Mouse (Mus musculus) lung, adult 2 months (tissue): Measurements from ENCODE around the gene Mmp24. TPM values are rescaled to one million over a fixed set of nuclear protein-coding genes. Genes with fewer than 3 reads are reported as not detected.

Source experiments
- DNase-seq: peaks from one replicate; pipeline ENCODE4 v3.0.0; 2022
- H3K4me1 ChIP-seq: fragments of 200-500 bp; 2 replicates; pipeline ENCODE4 v1.6.1; 2011; ENCODE audit warnings: low read length; ENCODE audit not compliant: control insufficient read depth, insufficient read depth
- H3K4me3 ChIP-seq: fragments of 200-500 bp; replicated peaks from 2 replicates; pipeline ENCODE3; 2011; ENCODE audit warnings: low read depth, mild to moderate bottlenecking, control low read depth, low read length; ENCODE audit errors: extremely low read depth
- CTCF ChIP-seq: fragments of 200-500 bp; IDR thresholded peaks from 2 replicates; pipeline ENCODE4 v1.5.1; 2011; ENCODE audit warnings: mild to moderate bottlenecking, low read length, control low read depth; ENCODE audit not compliant: insufficient read depth
- POLR2A ChIP-seq: fragments of 200-500 bp; IDR thresholded peaks from 2 replicates; pipeline ENCODE4 v1.6.1; 2011; ENCODE audit warnings: low read depth, mild to moderate bottlenecking, control low read depth, low read length, borderline replicate concordance; ENCODE audit errors: extremely low read depth
- WGBS: fragments of 180-500 bp; shearing (Covaris S2); methylation state at CpG from one replicate; pipeline ENCODE4 v1.1.7; 2018; 5-methylcytosine and 5-hydroxymethylcytosine counted together
- polyA plus RNA-seq: library from polyadenylated mRNA; depleted of rRNA; stranded (reverse); fragments of >200 nt; gene quantifications from 2 replicates; pipeline ENCODE4 v1.2.3, GENCODE M21; 2012

Mmp24 gene
- polyA plus RNA-seq, 1 experiment = 0.06 TPM

DNA sequence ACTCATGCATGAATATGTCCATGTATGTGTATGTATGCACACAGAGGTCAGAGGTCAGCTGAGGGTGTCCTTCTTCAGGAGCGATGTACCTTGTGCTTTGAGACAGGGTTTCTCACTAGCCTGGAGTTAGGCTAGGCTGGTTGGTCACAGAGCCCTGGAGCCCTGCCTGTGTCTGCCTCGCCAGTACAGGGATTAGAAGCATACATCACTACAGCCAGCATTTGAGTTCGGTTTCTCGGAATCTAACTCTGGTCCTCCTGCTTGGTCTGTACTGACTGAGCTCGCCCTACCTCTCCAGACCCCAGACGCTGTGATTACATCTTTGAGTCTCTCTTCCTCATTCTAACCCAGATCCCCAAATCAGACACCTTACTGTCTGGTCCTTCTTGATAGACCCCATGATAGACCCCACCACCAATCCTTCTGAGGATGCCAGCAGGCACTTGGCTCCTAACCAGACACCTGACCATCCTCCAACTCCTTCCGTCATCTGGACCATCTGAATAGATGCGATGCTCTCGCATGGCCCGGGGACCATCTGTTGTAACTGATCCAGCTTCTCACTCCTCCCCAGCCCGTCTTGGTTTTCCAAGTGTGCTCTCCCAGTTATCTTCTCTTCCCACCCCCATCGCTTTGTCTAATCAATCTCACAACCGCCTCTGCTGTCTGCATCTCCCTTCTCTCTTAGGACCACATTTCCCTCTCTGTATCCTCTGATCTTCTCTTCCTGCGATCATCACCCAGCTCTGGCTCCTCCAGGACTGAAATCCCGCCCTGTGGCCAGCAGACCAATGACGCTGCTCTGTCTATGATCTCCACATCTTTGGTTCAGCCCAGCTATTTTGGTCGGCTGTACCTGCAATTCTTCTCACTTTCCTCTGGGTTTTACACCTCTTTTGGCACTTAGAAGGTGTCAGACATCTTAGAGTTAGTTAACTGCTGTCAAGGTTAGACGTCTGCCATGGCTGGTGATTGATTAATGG is 13.1 kb downstream of the Mmp24 start:
- no peaks in the 10 kb centered on the region for H3K4me1 ChIP-seq
- no peak for TF ChIP-seq POLR2A
- TF ChIP-seq CTCF = no peak
- 55% methylated on average over 18 of the region's 18 CpGs for WGBS
- no peak for DNase-seq
- H3K4me3 ChIP-seq = no peak overlapping the region

DNA sequence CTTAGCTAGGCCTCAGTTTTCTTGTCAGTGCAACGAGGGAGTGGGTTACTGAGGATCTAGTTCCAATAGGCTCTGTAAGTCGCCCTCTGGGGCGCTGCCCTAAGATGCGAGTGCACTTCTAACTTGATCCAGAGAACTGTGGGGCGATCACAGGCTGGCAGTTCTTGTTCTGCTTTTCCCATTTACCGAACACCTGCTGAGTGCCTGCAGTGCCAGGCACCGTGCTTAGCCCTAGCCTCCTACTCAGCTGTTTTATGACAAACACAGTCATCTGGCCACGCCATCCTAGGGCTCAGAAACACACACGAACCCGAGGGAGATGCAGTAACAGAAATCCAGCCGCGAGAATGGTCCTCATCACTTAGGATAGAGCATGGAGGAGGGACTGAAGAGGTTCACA is 17.8 kb downstream of the Mmp24 start:
- 36% methylated on average over 12 of the region's 12 CpGs for WGBS
- DNase-seq = no peak
- no peak for TF ChIP-seq POLR2A
- TF ChIP-seq CTCF = no peak

DNA sequence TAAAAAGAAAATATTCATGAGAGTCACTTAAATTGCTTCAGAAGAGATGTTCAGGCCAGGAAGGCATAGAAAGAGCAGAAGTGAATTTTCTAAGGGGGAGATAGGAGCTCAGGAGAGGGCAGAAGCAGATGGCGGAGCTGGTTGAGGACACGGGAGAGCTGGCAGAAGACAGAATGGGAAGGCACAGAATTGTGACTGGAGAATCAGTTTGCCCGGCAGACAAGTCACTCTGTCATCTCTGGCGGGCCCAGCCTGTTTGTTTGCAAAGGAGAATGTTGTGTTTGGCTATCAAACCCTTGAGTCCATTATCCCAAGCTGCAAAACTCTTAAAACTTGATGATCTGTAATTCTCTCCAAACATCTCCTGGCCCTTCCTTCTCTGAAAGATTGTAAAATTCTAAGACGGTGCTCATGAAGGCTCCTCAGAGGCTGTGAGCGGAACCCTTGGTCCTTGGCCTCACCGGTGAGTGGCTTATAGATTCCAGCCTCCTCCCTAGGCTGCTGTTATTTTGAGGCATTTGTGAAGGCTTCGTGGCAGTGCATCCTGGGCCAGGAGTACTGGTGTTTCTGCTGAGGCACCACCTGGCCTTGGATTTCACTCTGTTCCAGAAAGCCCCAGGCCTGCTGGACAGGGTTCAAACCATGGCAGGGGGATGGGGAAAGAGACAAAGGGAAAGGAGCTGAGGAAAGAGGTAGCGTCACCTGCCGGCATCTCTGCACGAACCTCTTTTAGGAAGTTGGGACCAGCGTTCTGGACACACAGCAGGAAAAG is 19.7 kb downstream of the Mmp24 start:
- TF ChIP-seq CTCF = no peak
- no peak for TF ChIP-seq POLR2A
- WGBS = 79% methylated on average over 12 of the region's 12 CpGs
- DNase-seq = no peak
- Histone ChIP-seq H3K4me3 (no peak overlapping the region), H3K4me1 (no peaks in the 10 kb centered on the region)

More for the DNA sequence above, 17.8 kb downstream of the Mmp24 start:
- Histone ChIP-seq H3K4me3 (no peak overlapping the region), H3K4me1 (no peaks in the 10 kb centered on the region)

DNA sequence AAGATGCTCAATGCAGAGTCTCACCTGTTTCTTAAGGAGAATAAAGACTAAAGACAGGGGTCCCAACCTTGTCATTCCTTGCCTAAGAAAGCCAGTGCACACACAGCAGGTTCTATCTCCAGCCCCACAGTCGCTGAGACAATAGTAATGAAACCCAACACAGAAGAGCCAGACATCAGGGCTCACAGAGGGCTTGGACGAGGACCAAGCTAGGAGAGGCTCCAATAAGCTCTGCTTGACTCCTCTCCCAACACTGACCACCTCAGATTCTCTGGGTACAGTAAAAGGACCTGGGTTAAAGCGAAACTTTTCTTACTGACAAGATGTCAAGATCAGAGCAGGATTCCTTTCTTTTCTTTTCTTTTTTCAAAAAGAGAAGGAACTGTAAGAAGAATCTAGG is 23.5 kb downstream of the Mmp24 start:
- 53% methylated on average over 3 of the region's 3 CpGs for WGBS
- Histone ChIP-seq H3K4me1 (no peaks in the 10 kb centered on the region), H3K4me3 (no peak overlapping the region)
- TF ChIP-seq CTCF (no peak), POLR2A (no peak)
- DNase-seq = no peak

DNA sequence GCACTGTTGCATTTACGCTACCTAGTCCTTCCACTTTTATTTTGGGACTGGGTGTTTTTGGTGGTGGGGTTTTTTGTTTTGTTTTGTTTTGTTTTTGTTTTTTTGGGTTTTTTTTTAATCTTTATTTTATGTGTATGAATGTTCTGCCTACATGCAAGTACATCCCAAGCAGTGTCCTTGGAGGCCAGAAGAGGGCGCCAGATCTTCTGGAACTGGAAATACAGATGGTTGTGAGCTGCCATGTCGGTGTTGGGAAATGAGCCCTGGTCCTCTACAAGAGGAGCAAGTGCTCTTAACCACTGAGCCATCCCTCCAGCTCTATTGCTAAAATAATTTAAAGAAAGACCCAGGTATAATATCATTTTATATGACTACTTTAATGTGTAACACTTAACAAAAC is 27.6 kb downstream of the Mmp24 start:
- TF ChIP-seq POLR2A = no peak
- TF ChIP-seq CTCF = peak; percentile 27
- peaks cover 4% of the 10 kb centered on the region for H3K4me1 ChIP-seq
- WGBS = 58% methylated on average over 3 of the region's 3 CpGs
- no peak for DNase-seq
- no peak overlapping the region for H3K4me3 ChIP-seq

DNA sequence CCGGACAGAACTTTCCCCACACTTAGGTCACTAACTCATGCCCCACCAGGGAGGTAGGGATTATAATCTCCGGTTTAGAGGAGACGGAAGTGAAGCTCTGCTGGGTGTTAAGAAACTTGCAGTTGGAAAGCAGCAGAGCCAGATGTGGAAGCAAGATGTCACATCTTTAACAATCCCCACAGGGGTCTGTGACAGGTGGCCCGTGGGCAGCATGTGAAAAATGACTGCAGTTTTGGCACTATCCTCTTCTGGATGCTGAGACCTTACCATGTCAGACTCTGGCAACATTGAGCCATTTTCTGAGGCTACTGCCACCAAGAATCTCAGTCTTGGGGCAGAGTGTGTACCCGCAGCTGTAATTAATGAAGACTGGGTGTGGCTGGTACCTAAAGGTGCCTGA is 28.9 kb downstream of the Mmp24 start:
- Histone ChIP-seq H3K4me3 (no peak overlapping the region), H3K4me1 (peaks cover 4% of the 10 kb centered on the region)
- no peak for DNase-seq
- TF ChIP-seq POLR2A (no peak), CTCF (no peak)
- WGBS = 54% methylated on average over 5 of the region's 5 CpGs

DNA sequence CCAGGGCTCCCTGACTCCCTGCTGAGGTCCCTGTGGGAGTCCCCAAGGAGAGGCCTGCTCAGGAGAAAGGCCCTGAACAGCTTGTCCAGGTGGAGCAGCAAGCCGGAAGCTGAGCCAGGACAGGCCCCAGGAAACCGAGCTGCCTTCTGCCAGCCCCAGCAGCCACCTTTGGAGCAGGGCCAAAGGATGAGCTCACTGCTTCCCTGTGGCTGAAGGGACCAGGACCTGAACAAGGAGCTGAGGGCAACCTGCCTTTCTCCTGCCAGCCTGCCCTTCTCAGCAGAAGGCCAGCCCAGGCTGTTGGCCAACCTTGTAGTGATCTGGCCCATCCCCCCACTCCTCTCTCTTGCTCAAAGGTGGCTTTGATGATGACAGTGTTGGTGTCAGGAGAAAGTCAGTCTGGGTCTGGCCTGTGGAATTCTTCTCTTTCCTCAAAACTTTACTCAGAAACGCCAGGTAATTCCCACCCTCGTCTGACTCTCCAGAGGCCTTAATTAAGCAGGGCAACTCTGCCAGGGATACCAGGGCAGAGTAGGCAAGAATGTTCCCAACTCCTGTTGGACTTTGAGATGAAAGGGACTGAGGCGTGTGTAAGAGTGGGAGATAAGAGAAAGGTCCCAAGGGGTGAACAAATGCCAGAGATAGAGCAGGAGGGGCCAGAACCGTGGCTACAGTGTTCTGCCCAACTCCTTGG is 30.2 kb downstream of the Mmp24 start:
- 44% methylated on average over 6 of the region's 6 CpGs for WGBS
- no peak overlapping the region for H3K4me3 ChIP-seq
- DNase-seq = no peak
- TF ChIP-seq CTCF (no peak), POLR2A (no peak)
- H3K4me1 ChIP-seq = peaks cover 4% of the 10 kb centered on the region

DNA sequence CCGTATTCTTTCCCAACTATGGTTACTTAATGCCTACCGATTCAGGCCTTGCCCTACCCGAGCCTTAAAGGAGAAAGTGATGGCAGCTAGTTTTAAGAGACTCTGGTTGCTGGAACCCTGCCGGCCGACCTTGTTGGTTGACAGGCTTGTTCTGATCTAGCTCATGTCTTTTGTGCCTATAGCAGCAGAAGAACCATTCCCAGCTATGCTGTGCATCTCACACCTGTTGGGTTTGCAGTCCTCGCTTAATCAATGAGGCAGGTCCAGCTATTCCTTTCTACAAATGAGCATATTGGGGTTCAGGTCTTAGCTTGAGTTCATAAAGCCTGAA is 30.7 kb downstream of the Mmp24 start:
- H3K4me3 ChIP-seq = no peak overlapping the region
- TF ChIP-seq CTCF (no peak), POLR2A (no peak)
- 76% methylated on average over 6 of the region's 6 CpGs for WGBS

DNA sequence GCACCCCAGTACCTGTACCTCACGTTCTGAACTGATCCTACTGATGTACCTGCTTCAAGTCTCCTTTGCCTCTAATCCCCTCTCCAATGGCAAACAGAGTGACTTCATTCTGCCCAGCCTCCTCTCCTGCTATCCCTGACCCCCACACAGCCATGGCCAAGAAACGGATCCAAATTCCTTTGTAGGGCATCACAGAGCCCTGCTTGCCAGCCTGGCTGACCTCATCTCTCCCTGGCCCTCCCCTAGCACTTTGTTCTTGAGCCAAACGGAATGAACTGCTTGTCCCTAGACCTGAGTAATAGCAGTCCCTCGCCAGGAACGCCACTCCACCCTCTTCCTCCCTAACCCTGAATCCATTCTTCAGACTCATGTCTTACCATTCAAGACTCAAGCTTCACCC is 31.4 kb downstream of the Mmp24 start:
- Histone ChIP-seq H3K4me1 (peaks cover 4% of the 10 kb centered on the region), H3K4me3 (no peak overlapping the region)
- WGBS = 36% methylated on average over 5 of the region's 5 CpGs
- no peak for DNase-seq
- TF ChIP-seq POLR2A (no peak), CTCF (no peak)

More for the DNA sequence above, 30.7 kb downstream of the Mmp24 start:
- DNase-seq = no peak
- H3K4me1 ChIP-seq = peaks cover 4% of the 10 kb centered on the region
